Mouse (Mus musculus) heart, adult 18-20 months (tissue): Measurements from ENCODE around the gene Mchr1. TPM values are rescaled to one million over a fixed set of nuclear protein-coding genes. Genes with fewer than 3 reads are reported as not detected.

Experiments
- DNase-seq, 2 experiments: peaks; one replicate each; pipeline ENCODE4 v3.0.0; 2021 to 2022; ENCODE audit warnings: mixed read lengths in 1 of 2
- total RNA-seq, 2 experiments: library from RNA; stranded (reverse); gene quantifications; 2 replicates each; pipeline ENCODE4 v1.2.3; 2021

Mchr1 gene
- total RNA-seq, 2 experiments from 2014 or later = not detected

GRCm38 (mm10) chr15:81273361-81273760 lies 38.1 kb downstream of the Mchr1 start:
- no peak for DNase-seq

DNA sequence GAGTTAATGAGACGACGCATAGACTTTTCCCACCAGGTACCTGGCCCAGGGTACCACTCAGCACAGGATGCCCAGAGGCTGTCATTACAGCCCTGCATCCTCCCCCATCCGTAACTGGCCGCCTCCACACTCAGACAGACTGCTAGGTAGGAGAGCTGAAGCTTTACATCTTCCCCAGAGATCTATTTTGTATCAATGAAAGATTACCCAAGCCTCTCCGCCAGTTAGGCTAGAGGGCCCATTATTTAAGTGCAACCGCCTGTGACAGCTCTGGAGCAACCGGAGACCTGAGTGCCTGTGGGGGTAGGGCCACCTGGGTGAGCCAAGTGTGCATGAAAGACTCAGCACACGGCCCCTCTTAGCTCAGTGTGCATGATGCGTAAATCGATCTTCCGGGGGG lies 42.6 kb downstream of the Mchr1 start:
- DNase-seq = no peak

DNA sequence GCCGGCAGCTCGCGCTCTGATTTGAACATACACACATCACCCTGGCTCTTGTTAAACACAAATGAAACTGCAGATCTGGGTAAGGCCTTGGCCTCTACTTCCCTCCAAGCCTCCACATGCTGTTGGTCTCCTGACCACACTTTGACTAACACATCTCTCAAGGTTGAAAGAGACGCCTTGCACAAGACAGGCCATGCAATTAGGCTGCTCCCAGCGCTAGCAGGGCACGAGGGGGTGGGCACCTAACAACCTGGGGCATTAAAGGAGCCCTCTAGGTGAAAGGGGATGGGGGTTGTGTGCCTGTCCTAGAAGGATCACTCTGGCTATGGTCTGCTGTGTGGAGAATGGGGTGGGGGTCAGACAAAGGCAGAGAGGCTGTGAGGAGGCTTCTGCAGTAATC lies 43.4 kb downstream of the Mchr1 start:
- DNase-seq = no peak

- no peak for DNase-seq
Measured at GRCm38 (mm10) chr15:81284121-81284734, 48.9 kb downstream of the Mchr1 start.

Other genes with a start within 250 kb of the Mchr1 start
- 10 to 100 TPM in 1 of 2 experiments, 1 to 10 TPM in 1; 8.6 to 10.1 TPM for gene Mrtfa, start 44.7 kb upstream of the Mchr1 start, total RNA-seq
- 10 to 100 TPM; 14.5 to 17.4 TPM for gene Slc25a17, start 125.3 kb downstream of the Mchr1 start, total RNA-seq
- gene St13, start 164.6 kb downstream of the Mchr1 start, total RNA-seq = 100 to 1,000 TPM; 122 TPM
- gene Xpnpep3, start 164.6 kb downstream of the Mchr1 start, total RNA-seq = 10 to 100 TPM; 11.4 to 13.3 TPM
- not detected for gene Dnajb7, start 172.8 kb downstream of the Mchr1 start, total RNA-seq
- gene Rbx1, start 230.8 kb downstream of the Mchr1 start, total RNA-seq = 100 to 1,000 TPM; 113 to 130 TPM